Mouse (Mus musculus) lung, embryonic 14.5 days (tissue): ENCODE results near the gene Adcy1. TPM values are rescaled to one million over a fixed set of nuclear protein-coding genes. Genes with fewer than 3 reads are reported as not detected.

Experiments
- ATAC-seq: fragments of 200-750 bp; cut with Nextera tagmentation; 2 replicates; pipeline ENCODE4 v1.8.0; 2017; ENCODE audit warnings: mild to moderate bottlenecking, moderate TSS enrichment, moderate library complexity; ENCODE audit not compliant: insufficient read depth
- DNase-seq: peaks from one replicate; pipeline ENCODE4 v3.0.0-alpha.2; 2015
- H3K27ac ChIP-seq: fragments of 300-500 bp; sonication (generic); 2 replicates; pipeline ENCODE4 v1.5.1; 2014; ENCODE audit warnings: low read depth, mild to moderate bottlenecking, moderate library complexity
- H3K27me3 ChIP-seq: fragments of 300-500 bp; sonication (generic); 2 replicates; pipeline ENCODE4 v1.6.1; 2014; ENCODE audit warnings: low read length, control low read depth; ENCODE audit not compliant: insufficient read depth
- H3K36me3 ChIP-seq: fragments of 300-500 bp; sonication (generic); 2 replicates; pipeline ENCODE4 v1.6.1; 2014; ENCODE audit warnings: control low read depth; ENCODE audit not compliant: insufficient read depth
- H3K4me1 ChIP-seq: fragments of 300-500 bp; sonication (generic); 2 replicates; pipeline ENCODE4 v1.6.1; 2014; ENCODE audit warnings: antibody characterized with exemption, control low read depth; ENCODE audit not compliant: insufficient read depth
- H3K4me2 ChIP-seq: fragments of 300-500 bp; sonication (generic); 2 replicates; pipeline ENCODE4 v1.6.1; 2014; ENCODE audit warnings: mild to moderate bottlenecking
- H3K4me3 ChIP-seq: fragments of 300-500 bp; sonication (generic); 2 replicates; pipeline ENCODE4 v1.5.1; 2014; ENCODE audit warnings: low read depth, low read length
- H3K9ac ChIP-seq: fragments of 300-500 bp; sonication (generic); 2 replicates; pipeline ENCODE4 v1.6.1; 2014
- H3K9me3 ChIP-seq: fragments of 300-500 bp; sonication (generic); 2 replicates; pipeline ENCODE4 v1.6.1; 2016; ENCODE audit warnings: low read depth, low read length, control low read depth
- CTCF ChIP-seq: IDR thresholded peaks from 2 replicates; pipeline ENCODE4 v1.5.1; 2016; ENCODE audit warnings: antibody characterized with exemption, low read depth
- WGBS: fragments of 180-500 bp; shearing (Covaris S2); extraction: QIAGEN DNeasy Blood & Tissue Kit; methylation state at CpG from one replicate; pipeline ENCODE4 v1.1.7; 2014; 5-methylcytosine and 5-hydroxymethylcytosine counted together
- polyA plus RNA-seq: library from polyadenylated mRNA; unstranded; fragments of >200 nt; fragmentation: Nextera tagmentation; extraction: Ambion mirVana; gene quantifications from 2 replicates; pipeline ENCODE4 v1.2.1, GENCODE M21; 2014

The Adcy1 gene
- polyA plus RNA-seq, 1 experiment from 2014 or later, result 1.5 TPM

DNA sequence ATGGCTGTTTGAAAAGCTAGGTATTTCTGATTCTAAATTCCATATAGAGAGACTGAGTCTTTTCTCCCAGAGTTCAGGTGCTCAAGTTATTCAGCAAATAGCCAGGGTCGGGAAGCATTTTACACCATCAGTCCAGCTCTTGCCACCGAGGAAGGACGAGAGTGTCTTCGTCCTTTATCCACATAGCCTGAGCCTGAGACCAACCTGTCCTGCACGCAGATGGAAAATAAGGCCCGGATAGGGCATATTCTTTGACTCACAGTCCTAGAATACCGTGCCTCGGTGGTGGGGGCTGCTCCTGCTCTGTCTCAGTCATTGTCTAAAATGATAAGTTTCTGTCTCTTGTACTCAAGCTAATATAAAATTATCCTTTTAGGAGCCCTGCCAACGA lies 137.1 kb downstream of the Adcy1 start:
- 68% methylated on average over 9 of the region's 9 CpGs for WGBS
- no peak for ATAC-seq

DNA sequence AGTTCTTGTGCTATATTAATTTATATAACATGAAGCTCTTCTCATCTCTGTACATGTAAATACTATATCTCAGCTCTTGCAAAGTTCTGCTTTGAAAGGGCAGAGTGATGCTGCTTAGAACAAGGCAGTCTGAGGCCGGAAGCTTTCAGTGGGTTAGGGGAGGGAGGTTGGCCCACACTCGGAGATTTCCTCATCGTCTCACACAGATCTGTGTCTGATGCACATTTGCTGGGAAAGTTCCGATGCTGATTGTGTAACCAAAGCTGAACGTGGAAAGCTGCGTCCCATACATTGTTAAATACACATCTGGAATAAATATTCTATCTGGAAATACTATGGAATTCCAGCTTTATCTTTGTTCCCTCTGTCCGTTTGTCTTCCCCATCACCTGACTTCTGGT lies 138.9 kb downstream of the Adcy1 start:
- ATAC-seq, result no peak
- WGBS, result 50% methylated on average over 7 of the region's 7 CpGs

More for the DNA sequence above, 137.1 kb downstream of the Adcy1 start:
- no peak overlapping the region for H3K4me2 ChIP-seq
- no peak for DNase-seq
- H3K4me3 ChIP-seq, result no peak overlapping the region
- no peaks in the 10 kb centered on the region for H3K9me3 ChIP-seq
- H3K36me3 ChIP-seq, result no peaks in the 10 kb centered on the region
- no peak overlapping the region for H3K9ac ChIP-seq
- no peaks in the 10 kb centered on the region for H3K27me3 ChIP-seq
- no peaks in the 10 kb centered on the region for H3K4me1 ChIP-seq
- no peak for TF ChIP-seq CTCF
- no peak overlapping the region for H3K27ac ChIP-seq

DNA sequence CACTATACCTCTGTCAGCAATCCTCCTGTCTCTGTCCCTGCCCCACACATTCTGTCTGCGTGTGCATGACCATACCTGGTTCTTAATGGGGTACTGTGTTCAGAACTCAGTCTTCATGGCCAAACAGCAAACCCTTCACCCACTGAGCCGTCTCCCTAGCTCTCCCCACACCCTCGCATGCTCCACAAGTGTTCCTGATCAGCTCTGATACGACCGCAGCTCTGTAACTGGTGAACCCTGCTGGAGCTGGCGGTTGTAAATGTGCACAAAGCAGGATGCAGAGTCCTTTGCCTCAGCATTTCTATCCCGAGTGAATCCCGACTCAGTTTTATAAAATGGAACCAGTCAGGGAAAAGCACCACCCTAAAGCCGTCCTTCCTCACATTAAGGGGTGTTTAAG lies 140.6 kb downstream of the Adcy1 start:
- H3K27me3 ChIP-seq, result no peaks in the 10 kb centered on the region
- TF ChIP-seq CTCF, result no peak
- no peaks in the 10 kb centered on the region for H3K9me3 ChIP-seq
- no peak overlapping the region for H3K9ac ChIP-seq
- DNase-seq (no peak), ATAC-seq (no peak)
- H3K4me1 ChIP-seq, result no peaks in the 10 kb centered on the region
- no peak overlapping the region for H3K4me3 ChIP-seq
- H3K4me2 ChIP-seq, result no peak overlapping the region
- no peak overlapping the region for H3K27ac ChIP-seq
- no peaks in the 10 kb centered on the region for H3K36me3 ChIP-seq
- WGBS, result 81% methylated on average over 9 of the region's 9 CpGs

More for the DNA sequence above, 138.9 kb downstream of the Adcy1 start:
- Histone ChIP-seq H3K27me3 (no peaks in the 10 kb centered on the region), H3K4me1 (no peaks in the 10 kb centered on the region), H3K36me3 (no peaks in the 10 kb centered on the region), H3K27ac (no peak overlapping the region), H3K9ac (no peak overlapping the region), H3K4me2 (no peak overlapping the region), H3K9me3 (no peaks in the 10 kb centered on the region), H3K4me3 (no peak overlapping the region)
- DNase-seq, result peak; percentile 17
- TF ChIP-seq CTCF, result no peak

DNA sequence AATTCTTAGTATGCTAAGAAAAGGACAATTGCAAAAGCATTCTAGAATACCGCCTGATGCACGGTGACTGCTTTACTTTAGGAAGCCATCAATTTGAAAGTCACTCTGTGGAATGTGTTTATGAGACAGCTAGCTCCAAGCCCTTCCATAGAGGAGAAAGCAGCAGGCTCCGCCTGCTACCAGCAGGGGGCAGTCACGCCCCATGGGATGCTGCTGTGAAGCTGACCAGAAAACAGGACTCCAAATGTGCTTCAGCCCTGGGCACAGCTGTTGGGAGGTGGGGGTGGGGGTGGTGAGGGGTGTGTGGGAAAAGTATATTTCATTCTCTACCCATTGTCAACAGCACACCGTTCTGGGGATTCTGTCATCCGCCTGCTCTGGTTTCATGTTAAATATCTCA lies 147.1 kb downstream of the Adcy1 start:
- H3K9ac ChIP-seq, result no peak overlapping the region
- peaks cover 39% of the 10 kb centered on the region for H3K27me3 ChIP-seq
- no peaks in the 10 kb centered on the region for H3K9me3 ChIP-seq
- no peaks in the 10 kb centered on the region for H3K36me3 ChIP-seq
- TF ChIP-seq CTCF, result peak; percentile 94
- no peak overlapping the region for H3K27ac ChIP-seq
- no peak overlapping the region for H3K4me2 ChIP-seq
- no peak overlapping the region for H3K4me3 ChIP-seq
- DNase-seq (peak; percentile 91), ATAC-seq (0 out of 2 replicates have a peak, but pooled peaks have one; percentile 14)
- H3K4me1 ChIP-seq, result peaks cover 6% of the 10 kb centered on the region; the same call in 1 of the 2 replicates
- 12% methylated on average over 6 of the region's 6 CpGs for WGBS

DNA sequence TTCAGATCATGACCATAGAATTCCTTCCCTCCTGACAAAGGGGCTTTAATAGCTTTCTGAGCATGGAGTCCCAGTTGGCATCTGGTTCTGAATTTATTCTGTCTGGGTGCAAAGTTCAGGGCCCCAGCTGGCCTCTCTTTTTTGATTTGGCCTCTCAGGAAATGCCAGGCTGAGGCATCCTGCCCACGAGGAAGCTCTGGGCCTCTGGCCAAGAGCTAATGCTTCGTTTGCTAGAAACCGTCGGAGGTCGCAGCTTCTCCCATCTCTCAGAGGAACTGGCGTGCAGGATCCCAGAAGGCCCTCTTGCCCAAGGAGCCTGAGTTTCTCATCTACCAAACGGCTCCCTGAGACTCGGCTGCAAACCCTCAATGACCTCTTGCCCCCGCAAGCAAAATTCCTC lies 147.9 kb downstream of the Adcy1 start:
- H3K4me1 ChIP-seq, result peaks cover 6% of the 10 kb centered on the region; the same call in 1 of the 2 replicates
- no peak overlapping the region for H3K4me3 ChIP-seq
- no peak overlapping the region for H3K4me2 ChIP-seq
- TF ChIP-seq CTCF, result no peak
- peaks cover 40% of the 10 kb centered on the region for H3K27me3 ChIP-seq
- H3K36me3 ChIP-seq, result no peaks in the 10 kb centered on the region
- 13% methylated on average over 9 of the region's 9 CpGs for WGBS
- no peaks in the 10 kb centered on the region for H3K9me3 ChIP-seq
- ATAC-seq (no peak), DNase-seq (peak; percentile 67)
- H3K9ac ChIP-seq, result no peak overlapping the region
- no peak overlapping the region for H3K27ac ChIP-seq

DNA sequence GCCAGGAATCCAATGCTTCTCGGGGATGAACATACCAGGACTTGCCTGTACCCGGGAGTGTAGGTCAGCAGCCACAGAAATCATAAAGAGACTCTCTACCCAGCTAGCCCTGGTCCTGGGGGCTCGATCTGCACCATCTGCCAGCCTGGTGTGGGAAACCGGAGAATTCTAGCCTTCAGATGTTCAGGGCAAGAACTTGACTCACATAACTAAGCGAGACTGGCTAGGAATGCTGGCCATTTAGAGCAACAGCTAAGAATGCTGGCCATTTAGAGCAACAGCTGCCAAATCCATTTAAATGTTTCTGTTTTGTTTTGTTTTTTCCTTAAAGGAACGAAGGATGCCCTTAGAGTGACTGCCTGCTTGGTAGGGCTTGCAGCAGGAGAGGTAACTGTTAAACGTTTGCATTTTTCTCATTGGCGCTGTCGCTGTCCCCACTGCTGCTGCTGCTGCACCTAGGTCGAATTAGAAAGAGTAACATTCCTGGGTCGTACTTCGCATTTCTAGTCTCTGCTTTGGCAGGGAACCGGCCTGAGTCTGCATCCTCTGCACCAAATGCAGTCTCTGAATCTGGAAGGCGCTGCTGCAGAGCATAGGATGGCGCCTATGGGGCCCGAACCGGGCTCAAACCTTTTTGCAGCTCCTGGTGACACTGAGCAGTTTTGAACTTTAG lies 149.0 kb downstream of the Adcy1 start:
- no peak for TF ChIP-seq CTCF
- H3K27ac ChIP-seq, result no peak overlapping the region
- ATAC-seq, result no peak
- H3K9me3 ChIP-seq, result no peaks in the 10 kb centered on the region
- H3K9ac ChIP-seq, result no peak overlapping the region
- DNase-seq, result peak; percentile 52
- peak overlapping the region; percentile 56 for H3K4me3 ChIP-seq
- H3K27me3 ChIP-seq, result peaks cover 40% of the 10 kb centered on the region
- peaks cover 6% of the 10 kb centered on the region; the same call in 1 of the 2 replicates for H3K4me1 ChIP-seq
- no peaks in the 10 kb centered on the region for H3K36me3 ChIP-seq
- 15% methylated on average over 17 of the region's 17 CpGs for WGBS
- peak overlapping the region; percentile 92 for H3K4me2 ChIP-seq

DNA sequence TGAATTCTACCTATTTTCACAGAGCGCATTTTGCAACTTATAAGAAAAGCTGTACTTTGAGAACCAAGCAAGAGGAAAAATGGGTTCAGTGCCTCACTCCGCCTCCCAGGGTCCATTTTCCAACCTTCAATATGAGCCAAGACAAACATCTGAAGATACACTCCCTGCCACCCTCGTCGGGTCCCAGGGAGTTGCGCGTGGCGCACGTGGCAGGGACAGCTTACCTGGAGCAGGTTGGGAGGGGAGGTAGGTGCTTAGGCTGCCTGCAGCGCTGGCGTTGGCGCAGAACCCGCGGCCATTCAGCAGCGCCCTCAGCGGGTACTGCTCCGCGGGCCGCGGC lies 149.8 kb downstream of the Adcy1 start:
- Histone ChIP-seq H3K27ac (no peak overlapping the region), H3K4me3 (peak overlapping the region; percentile 56), H3K9me3 (no peaks in the 10 kb centered on the region), H3K36me3 (no peaks in the 10 kb centered on the region), H3K4me1 (peaks cover 6% of the 10 kb centered on the region; the same call in 1 of the 2 replicates), H3K9ac (peak overlapping the region; percentile 56; the same call in 1 of the 2 replicates), H3K27me3 (peaks cover 40% of the 10 kb centered on the region), H3K4me2 (peak overlapping the region; percentile 92)
- no peak for ATAC-seq
- 3% methylated on average over 19 of the region's 19 CpGs for WGBS
- no peak for TF ChIP-seq CTCF
- DNase-seq, result no peak
